Mouse (Mus musculus): ENCODE results near the gene Gm10436. TPM values are rescaled to one million over a fixed set of nuclear protein-coding genes. Genes with fewer than 3 reads are reported as not detected.

Gene Gm10436
- total RNA-seq (2023): not detected

DNA sequence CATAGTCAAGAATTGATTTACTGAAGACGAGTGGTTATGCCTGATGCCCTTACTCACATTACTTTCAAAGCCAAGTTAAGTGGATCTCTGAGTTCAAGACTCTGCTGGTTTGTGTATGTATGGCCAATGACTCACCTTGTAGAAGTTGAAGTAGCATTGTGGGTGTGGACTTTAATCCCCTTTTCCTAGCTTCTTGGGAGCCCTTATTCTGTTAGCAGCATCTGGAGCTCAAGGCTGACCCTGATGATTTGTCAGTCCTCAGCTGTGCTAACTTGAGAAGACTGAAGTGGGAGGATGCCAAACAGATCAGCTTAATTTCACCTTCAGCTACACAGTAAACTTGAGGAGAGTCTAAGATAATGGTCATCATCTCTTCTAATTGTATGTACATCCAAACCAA is at the start of gene Gm10436:
Gene Gm10436 (minus strand): TSS at position 101 of the 400 bp plus-strand sequence.

Other genes starting within 250 kb of the Gm10436 start
- not detected for gene Gm2042, start 228.0 kb downstream of the Gm10436 start, total RNA-seq (2023)
- not detected for gene Gm2075, start 170.3 kb downstream of the Gm10436 start, total RNA-seq (2023)
- not detected for gene Gm6803, start 163.3 kb downstream of the Gm10436 start, total RNA-seq (2023)
- not detected for gene Gm2056, start 155.1 kb downstream of the Gm10436 start, total RNA-seq (2023)
- gene Gm16368, start 98.4 kb downstream of the Gm10436 start, total RNA-seq (2023): not detected
- not detected for gene Gm8332, start 68.0 kb upstream of the Gm10436 start, total RNA-seq (2023)
- not detected for gene Gm5662, start 92.4 kb upstream of the Gm10436 start, total RNA-seq (2023)
- gene Gm5039, start 141.9 kb upstream of the Gm10436 start, total RNA-seq (2023): not detected
- gene Adck1, start 178.4 kb upstream of the Gm10436 start, total RNA-seq (2023): 15.9 TPM

All from CD8-positive naive resting alpha-beta T cell, adult 57 days (primary cell).